Mouse (Mus musculus) CH12.LX (cell line): ENCODE measurements at regions not wholly inside any gene's neighbourhood (a gene's known extent, or its start where the extent isn't known, plus 50 kb on each side); places are given as distances from the start of the nearest gene placed in this dataset.

Source experiments
- DNase-seq: peaks from one replicate; pipeline ENCODE4 v3.0.0-alpha.2; 2013; ENCODE audit errors: extremely low read depth
- H3K27ac ChIP-seq: 2 replicates; pipeline ENCODE4 v1.5.1; 2012; ENCODE audit warnings: low read depth, mild to moderate bottlenecking, control low read depth, moderate library complexity; ENCODE audit not compliant: insufficient read depth
- H3K27me3 ChIP-seq: replicated peaks from 2 replicates; pipeline ENCODE3; 2012; ENCODE audit warnings: inconsistent platforms
- H3K36me3 ChIP-seq, 2 experiments: replicated peaks in 1 of 2; 2 replicates each; pipeline versions ENCODE3 to v1.6.1; 2012; ENCODE audit warnings: inconsistent platforms in 1 of 2, low read length in 1 of 2, mild to moderate bottlenecking in 1 of 2, mixed read lengths in 1 of 2, moderate library complexity in 1 of 2; ENCODE audit not compliant: control insufficient read depth in 1 of 2, insufficient read depth in 1 of 2
- H3K4me1 ChIP-seq, 2 experiments: 2 replicates each; pipeline ENCODE4 v1.6.1; 2012; ENCODE audit warnings: inconsistent platforms in 1 of 2, moderate library complexity in 1 of 2; ENCODE audit not compliant: insufficient read depth in 2 of 2, control insufficient read depth in 1 of 2
- H3K4me2 ChIP-seq: 2 replicates; pipeline ENCODE4 v1.6.1; 2012; ENCODE audit warnings: low read depth, mild to moderate bottlenecking, control low read depth; ENCODE audit not compliant: poor library complexity, insufficient read depth, severe bottlenecking
- H3K4me3 ChIP-seq, 3 experiments: fragments of 150-350 bp in 1 of 3; sonication (generic) in 1 of 3; replicated peaks in 1 of 3; 2 replicates each; pipeline versions ENCODE3 to v1.5.1; 2011 to 2012; ENCODE audit warnings: low read depth in 2 of 3, low read length in 2 of 3, mild to moderate bottlenecking in 2 of 3, moderate library complexity in 2 of 3, control low read depth in 1 of 3, improper control_type of control experiment in 1 of 3, inconsistent platforms in 1 of 3, mixed read lengths in 1 of 3; ENCODE audit not compliant: poor library complexity in 1 of 3
- H3K79me2 ChIP-seq: replicated peaks from 2 replicates; pipeline ENCODE4 v1.6.1; 2012; ENCODE audit warnings: mild to moderate bottlenecking, moderate library complexity; ENCODE audit not compliant: control insufficient read depth, poor library complexity, insufficient read depth, severe bottlenecking; ENCODE audit errors: extremely low read depth
- H3K9ac ChIP-seq: 2 replicates; pipeline ENCODE4 v1.6.1; 2012; ENCODE audit warnings: low read depth, mild to moderate bottlenecking, control low read depth, moderate library complexity; ENCODE audit not compliant: insufficient read depth
- H3K9me3 ChIP-seq: replicated peaks from 2 replicates; pipeline ENCODE3; 2012; ENCODE audit warnings: low read length, inconsistent platforms, mixed read lengths
- BHLHE40 ChIP-seq: IDR thresholded peaks from 2 replicates; pipeline ENCODE4 v1.6.1; 2011; ENCODE audit warnings: mild to moderate bottlenecking, low read depth, low read length, improper control_type of control experiment
- CHD1 ChIP-seq: IDR thresholded peaks from 2 replicates; pipeline ENCODE4 v1.6.1; 2012; ENCODE audit warnings: low read depth, low read length, improper control_type of control experiment, inconsistent platforms
- E2F4 ChIP-seq: IDR thresholded peaks from 2 replicates; pipeline ENCODE4 v1.6.1; 2011; ENCODE audit warnings: low read depth, low read length, improper control_type of control experiment; ENCODE audit not compliant: insufficient replicate concordance
- ETS1 ChIP-seq: conservative IDR thresholded peaks from 2 replicates; pipeline ENCODE4 v1.6.1; 2012; ENCODE audit warnings: low read depth, mild to moderate bottlenecking, inconsistent platforms, low read length, improper control_type of control experiment, moderate library complexity
- JUN ChIP-seq: IDR thresholded peaks from 2 replicates; pipeline ENCODE4 v1.6.1; 2011; ENCODE audit warnings: low read depth, mild to moderate bottlenecking, low read length, improper control_type of control experiment, moderate library complexity; ENCODE audit not compliant: insufficient read depth
- KAT2A ChIP-seq: IDR thresholded peaks from 2 replicates; pipeline ENCODE4 v1.6.1; 2012; ENCODE audit warnings: low read length, improper control_type of control experiment, inconsistent platforms; ENCODE audit not compliant: insufficient replicate concordance
- MAFK ChIP-seq: IDR thresholded peaks from 2 replicates; pipeline ENCODE4 v1.6.1; 2011; ENCODE audit warnings: low read length, improper control_type of control experiment; ENCODE audit not compliant: insufficient replicate concordance
- MAX ChIP-seq: IDR thresholded peaks from 2 replicates; pipeline ENCODE4 v1.6.1; 2011; ENCODE audit warnings: low read length, improper control_type of control experiment
- MEF2A ChIP-seq: IDR thresholded peaks from 2 replicates; pipeline ENCODE4 v1.6.1; 2014; ENCODE audit warnings: low read depth, mild to moderate bottlenecking, inconsistent platforms, low read length, improper control_type of control experiment, borderline replicate concordance
- MXI1 ChIP-seq: IDR thresholded peaks from 2 replicates; pipeline ENCODE4 v1.6.1; 2011; ENCODE audit warnings: mild to moderate bottlenecking, low read depth, low read length, improper control_type of control experiment
- MYC ChIP-seq: IDR thresholded peaks from 2 replicates; pipeline ENCODE4 v1.6.1; 2011; ENCODE audit warnings: low read depth, mild to moderate bottlenecking, improper control_type of control experiment, low read length
- NELFE ChIP-seq: IDR thresholded peaks from 2 replicates; pipeline ENCODE4 v1.6.1; 2011; ENCODE audit warnings: low read depth, low read length, improper control_type of control experiment
- NRF1 ChIP-seq: IDR thresholded peaks from 2 replicates; pipeline ENCODE4 v1.6.1; 2014; ENCODE audit warnings: low read depth, mild to moderate bottlenecking, inconsistent platforms, low read length, improper control_type of control experiment, moderate library complexity
- PAX5 ChIP-seq: IDR thresholded peaks from 2 replicates; pipeline ENCODE4 v1.6.1; 2012; ENCODE audit warnings: low read length, inconsistent platforms, mixed read lengths
- RAD21 ChIP-seq: IDR thresholded peaks from 2 replicates; pipeline ENCODE4 v1.6.1; 2011; ENCODE audit warnings: low read depth, mild to moderate bottlenecking, low read length, improper control_type of control experiment, moderate library complexity
- SIN3A ChIP-seq: IDR thresholded peaks from 2 replicates; pipeline ENCODE4 v1.6.1; 2012; ENCODE audit warnings: low read length, improper control_type of control experiment, inconsistent platforms
- SMC3 ChIP-seq: IDR thresholded peaks from 2 replicates; pipeline ENCODE4 v1.6.1; 2011; ENCODE audit warnings: low read depth, low read length, improper control_type of control experiment
- TBP ChIP-seq: conservative IDR thresholded peaks from 2 replicates; pipeline ENCODE4 v1.6.1; 2011; ENCODE audit warnings: low read depth, low read length, improper control_type of control experiment
- TCF12 ChIP-seq: IDR thresholded peaks from 2 replicates; pipeline ENCODE4 v1.6.1; 2014; ENCODE audit warnings: low read depth, mild to moderate bottlenecking, inconsistent platforms, low read length, improper control_type of control experiment
- USF1 ChIP-seq: IDR thresholded peaks from 2 replicates; pipeline ENCODE4 v1.6.1; 2014; ENCODE audit warnings: low read depth, mild to moderate bottlenecking, inconsistent platforms, low read length, improper control_type of control experiment
- ZC3H11A ChIP-seq: IDR thresholded peaks from 2 replicates; pipeline ENCODE4 v1.6.1; 2012; ENCODE audit warnings: low read depth, mild to moderate bottlenecking, inconsistent platforms, low read length, improper control_type of control experiment
- ZKSCAN1 ChIP-seq: IDR thresholded peaks from 2 replicates; pipeline ENCODE4 v1.6.1; 2012; ENCODE audit warnings: low read depth, inconsistent platforms, low read length, improper control_type of control experiment, borderline replicate concordance
- ZMIZ1 ChIP-seq: IDR thresholded peaks from 2 replicates; pipeline ENCODE4 v1.6.1; 2012; ENCODE audit warnings: low read depth, mild to moderate bottlenecking, inconsistent platforms, low read length, improper control_type of control experiment
- ZNF384 ChIP-seq: IDR thresholded peaks from 2 replicates; pipeline ENCODE4 v1.6.1; 2012; ENCODE audit warnings: low read depth, low read length, improper control_type of control experiment, inconsistent platforms
- dilution Hi-C: fragments of 300-500 bp; cut with MboI; formaldehyde crosslinking; loops from 2 replicates; pipeline ENCODE4 v1.14.3; 2020; ENCODE audit warnings: low sequenced_read_pairs; ENCODE audit not compliant: extremely low pct_unique_long_range_greater_than_20kb, extremely low pct_ligation_motif_present
- in situ Hi-C: fragments of 300-500 bp; cut with MboI; formaldehyde crosslinking; loops from 3 replicates; pipeline ENCODE4 v1.14.3; 2019; ENCODE audit warnings: low sequenced_read_pairs, low pct_ligation_motif_present, low pct_unique_long_range_greater_than_20kb, mixed read lengths

DNA sequence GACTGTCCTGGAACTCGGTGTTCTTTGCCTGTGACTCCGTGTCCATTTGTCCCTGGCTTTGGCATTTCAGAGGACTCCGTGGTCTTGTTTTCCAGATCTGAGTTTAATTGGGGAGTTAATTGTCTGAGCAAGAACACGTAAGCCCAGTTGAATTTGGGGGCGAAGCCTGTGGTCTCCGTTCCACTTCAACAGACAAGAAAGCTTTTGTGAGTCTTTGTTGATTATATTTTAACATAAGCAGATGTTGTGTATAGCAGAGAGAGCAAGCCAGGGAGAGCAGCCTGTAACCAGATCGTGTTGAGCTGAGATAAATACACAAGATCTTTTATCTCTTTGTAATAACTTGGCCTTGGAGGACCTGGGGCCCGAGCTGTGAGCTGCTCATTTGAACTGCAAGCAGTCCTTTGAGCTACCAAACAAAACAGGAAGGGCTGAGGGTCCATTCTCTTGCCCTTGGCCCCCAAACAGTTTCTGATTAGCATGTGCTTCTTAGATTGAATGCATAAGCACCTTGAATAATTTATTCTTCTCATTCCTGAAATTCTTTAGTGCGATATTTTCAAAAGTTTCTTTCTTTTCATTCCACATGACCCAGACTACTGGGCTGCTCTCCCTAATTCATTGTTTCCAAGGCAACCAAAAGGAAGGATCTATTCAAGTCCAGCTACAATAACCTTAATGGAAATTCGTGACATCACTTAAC is 111.1 kb downstream of the Nufip1 start:
- no peak for DNase-seq
- Histone ChIP-seq H3K9ac (no peak overlapping the region), H3K27ac (no peak overlapping the region), H3K36me3 (no peaks in the 10 kb centered on the region), H3K9me3 (peaks cover 8% of the 10 kb centered on the region), H3K4me2 (no peak overlapping the region), H3K4me3 (no peak overlapping the region), H3K27me3 (no peaks in the 10 kb centered on the region), H3K4me1 (peaks cover 5 to 7% of the 10 kb centered on the region in 2 experiments; a peak in 3 of 4 replicates), H3K79me2 (no peaks in the 10 kb centered on the region)
- dilution Hi-C loops: no loop called here
- in situ Hi-C loops: no loop called here
- no peak for TF ChIP-seq TBP
- no peak for TF ChIP-seq CHD1
- no peak for TF ChIP-seq ZNF384
- TF ChIP-seq ZMIZ1: no peak
- no peak for TF ChIP-seq NRF1
- no peak for TF ChIP-seq MEF2A
- TF ChIP-seq USF1: no peak
- no peak for TF ChIP-seq MXI1
- no peak for TF ChIP-seq MAX
- no peak for TF ChIP-seq PAX5
- TF ChIP-seq SIN3A: no peak
- no peak for TF ChIP-seq TCF12
- TF ChIP-seq MYC: no peak
- TF ChIP-seq ZC3H11A: no peak
- no peak for TF ChIP-seq NELFE
- TF ChIP-seq E2F4: no peak
- TF ChIP-seq MAFK: no peak

DNA sequence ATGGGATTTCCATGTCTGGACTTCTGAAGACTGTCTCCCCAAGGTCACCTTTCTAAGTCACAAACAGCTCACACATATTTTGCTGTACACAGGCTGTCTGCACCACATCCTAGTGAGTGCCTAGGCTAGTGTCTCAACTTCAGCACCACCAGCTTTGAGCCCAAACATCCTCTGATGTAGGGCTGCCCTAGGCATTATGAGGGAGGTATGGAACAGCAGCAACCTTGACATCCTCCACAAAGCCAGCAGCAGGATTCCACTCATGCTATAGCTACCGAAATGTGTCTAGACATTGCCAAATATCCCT is 111.6 kb downstream of the Nufip1 start:
- Histone ChIP-seq H3K4me2 (no peak overlapping the region), H3K9me3 (peaks cover 8% of the 10 kb centered on the region), H3K36me3 (no peaks in the 10 kb centered on the region), H3K4me3 (no peak overlapping the region), H3K27me3 (no peaks in the 10 kb centered on the region), H3K79me2 (no peaks in the 10 kb centered on the region), H3K9ac (no peak overlapping the region), H3K4me1 (peaks cover 5 to 6% of the 10 kb centered on the region in 2 experiments; a peak in 3 of 4 replicates), H3K27ac (no peak overlapping the region)
- no peak for DNase-seq
- no peak for TF ChIP-seq KAT2A
- no peak for TF ChIP-seq RAD21
- no peak for TF ChIP-seq ETS1
- TF ChIP-seq TBP: no peak
- no peak for TF ChIP-seq ZKSCAN1
- no peak for TF ChIP-seq BHLHE40
- no peak for TF ChIP-seq SMC3
- no peak for TF ChIP-seq ZMIZ1
- TF ChIP-seq JUN: no peak
- TF ChIP-seq NELFE: no peak
- no peak for TF ChIP-seq USF1
- in situ Hi-C loops (no loop called here), dilution Hi-C loops (no loop called here)
